Mouse (Mus musculus): ENCODE data around the gene Olfr506. TPM values are rescaled to one million over a fixed set of nuclear protein-coding genes. Genes with fewer than 3 reads are reported as not detected.

Olfr506 gene
- polyA plus RNA-seq (2014; fragmentation: Illumina TruSeq; extraction: RNeasy Lipid Tissue Mini Kit (QIAGEN cat#74804); ENCODE audit: insufficient read depth, low read depth, low replicate concordance) = not detected

GRCm38 (mm10) chr7:108610487-108610886 lies at the start of gene Olfr506:
Olfr506 (plus strand) TSS chr7:108610787.

GRCm38 (mm10) chr7:108565693-108566092 lies 44.9 kb upstream of the Olfr506 start, which contains the start of gene Olfr504:
Olfr504 (minus strand) TSS chr7:108565793.

GRCm38 (mm10) chr7:108621514-108621913 lies 10.9 kb downstream of the Olfr506 start, which contains the start of gene Olfr507:
Olfr507 (plus strand) TSS chr7:108621814.

GRCm38 (mm10) chr7:108629694-108630093 lies 19.1 kb downstream of the Olfr506 start, which contains the start of gene Olfr508:
Olfr508 (plus strand) TSS chr7:108629994.

GRCm38 (mm10) chr7:108651806-108652205 lies 41.2 kb downstream of the Olfr506 start, which contains the start of gene Olfr509:
Olfr509 (minus strand) TSS chr7:108651906.

Other genes with a start within 250 kb of the Olfr506 start
- not detected for gene Olfr494, start 245.5 kb upstream of the Olfr506 start, polyA plus RNA-seq (2014; fragmentation: Illumina TruSeq; extraction: RNeasy Lipid Tissue Mini Kit (QIAGEN cat#74804); ENCODE audit: insufficient read depth, low read depth, low replicate concordance)
- not detected for gene Olfr495, start 217.6 kb upstream of the Olfr506 start, polyA plus RNA-seq (2014; fragmentation: Illumina TruSeq; extraction: RNeasy Lipid Tissue Mini Kit (QIAGEN cat#74804); ENCODE audit: insufficient read depth, low read depth, low replicate concordance)
- gene Olfr497, start 190.4 kb upstream of the Olfr506 start, polyA plus RNA-seq (2014; fragmentation: Illumina TruSeq; extraction: RNeasy Lipid Tissue Mini Kit (QIAGEN cat#74804); ENCODE audit: insufficient read depth, low read depth, low replicate concordance) = not detected
- gene Olfr498, start 145.5 kb upstream of the Olfr506 start, polyA plus RNA-seq (2014; fragmentation: Illumina TruSeq; extraction: RNeasy Lipid Tissue Mini Kit (QIAGEN cat#74804); ENCODE audit: insufficient read depth, low read depth, low replicate concordance) = not detected
- not detected for gene Olfr502, start 85.7 kb upstream of the Olfr506 start, polyA plus RNA-seq (2014; fragmentation: Illumina TruSeq; extraction: RNeasy Lipid Tissue Mini Kit (QIAGEN cat#74804); ENCODE audit: insufficient read depth, low read depth, low replicate concordance)
- gene Olfr503, start 66.3 kb upstream of the Olfr506 start, polyA plus RNA-seq (2014; fragmentation: Illumina TruSeq; extraction: RNeasy Lipid Tissue Mini Kit (QIAGEN cat#74804); ENCODE audit: insufficient read depth, low read depth, low replicate concordance) = not detected
- gene Olfr504, start 45.0 kb upstream of the Olfr506 start, polyA plus RNA-seq (2014; fragmentation: Illumina TruSeq; extraction: RNeasy Lipid Tissue Mini Kit (QIAGEN cat#74804); ENCODE audit: insufficient read depth, low read depth, low replicate concordance) = not detected
- gene Olfr507, start 11.0 kb downstream of the Olfr506 start, polyA plus RNA-seq (2014; fragmentation: Illumina TruSeq; extraction: RNeasy Lipid Tissue Mini Kit (QIAGEN cat#74804); ENCODE audit: insufficient read depth, low read depth, low replicate concordance) = not detected
- gene Olfr508, start 19.2 kb downstream of the Olfr506 start, polyA plus RNA-seq (2014; fragmentation: Illumina TruSeq; extraction: RNeasy Lipid Tissue Mini Kit (QIAGEN cat#74804); ENCODE audit: insufficient read depth, low read depth, low replicate concordance) = not detected
- not detected for gene Olfr509, start 41.1 kb downstream of the Olfr506 start, polyA plus RNA-seq (2014; fragmentation: Illumina TruSeq; extraction: RNeasy Lipid Tissue Mini Kit (QIAGEN cat#74804); ENCODE audit: insufficient read depth, low read depth, low replicate concordance)
- gene Olfr510, start 55.6 kb downstream of the Olfr506 start, polyA plus RNA-seq (2014; fragmentation: Illumina TruSeq; extraction: RNeasy Lipid Tissue Mini Kit (QIAGEN cat#74804); ENCODE audit: insufficient read depth, low read depth, low replicate concordance) = not detected
- not detected for gene Olfr512, start 102.5 kb downstream of the Olfr506 start, polyA plus RNA-seq (2014; fragmentation: Illumina TruSeq; extraction: RNeasy Lipid Tissue Mini Kit (QIAGEN cat#74804); ENCODE audit: insufficient read depth, low read depth, low replicate concordance)
- gene Olfr513, start 140.2 kb downstream of the Olfr506 start, polyA plus RNA-seq (2014; fragmentation: Illumina TruSeq; extraction: RNeasy Lipid Tissue Mini Kit (QIAGEN cat#74804); ENCODE audit: insufficient read depth, low read depth, low replicate concordance) = not detected
- not detected for gene Olfr514, start 215.2 kb downstream of the Olfr506 start, polyA plus RNA-seq (2014; fragmentation: Illumina TruSeq; extraction: RNeasy Lipid Tissue Mini Kit (QIAGEN cat#74804); ENCODE audit: insufficient read depth, low read depth, low replicate concordance)
- not detected for gene Olfr516, start 239.7 kb downstream of the Olfr506 start, polyA plus RNA-seq (2014; fragmentation: Illumina TruSeq; extraction: RNeasy Lipid Tissue Mini Kit (QIAGEN cat#74804); ENCODE audit: insufficient read depth, low read depth, low replicate concordance)

Measured in lung, adult 10 weeks (tissue).